Mouse (Mus musculus): Measurements from ENCODE around the gene Smarca4.
"Not testable (repeated sequence)": the region's sequence is repeated elsewhere in the genome, so short reads cannot be mapped to it uniquely, and the experiment has no call there.

Gene Smarca4

DNA sequence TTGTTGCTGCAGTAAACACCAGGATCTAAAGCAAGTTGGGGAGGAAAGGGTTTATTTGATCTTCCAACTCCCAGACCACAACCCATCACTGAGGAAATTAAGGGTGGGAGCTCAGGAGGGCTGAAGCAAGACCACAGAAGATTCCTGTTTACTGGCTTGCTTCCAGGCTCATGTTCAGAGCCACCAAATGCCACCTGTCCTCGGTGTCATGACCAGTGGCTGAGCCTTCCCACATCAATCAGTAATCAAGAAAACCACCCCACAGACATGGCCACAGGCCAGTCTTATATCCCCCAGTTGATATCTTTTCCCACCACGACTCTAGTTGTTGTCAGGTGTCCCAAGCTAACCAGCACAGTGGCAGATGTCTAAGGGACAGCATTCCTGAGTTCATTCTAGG is 37.3 kb downstream of the Smarca4 start:
- DNase-seq (ENCODE audit: low read depth, low spot score), result no peak

DNA sequence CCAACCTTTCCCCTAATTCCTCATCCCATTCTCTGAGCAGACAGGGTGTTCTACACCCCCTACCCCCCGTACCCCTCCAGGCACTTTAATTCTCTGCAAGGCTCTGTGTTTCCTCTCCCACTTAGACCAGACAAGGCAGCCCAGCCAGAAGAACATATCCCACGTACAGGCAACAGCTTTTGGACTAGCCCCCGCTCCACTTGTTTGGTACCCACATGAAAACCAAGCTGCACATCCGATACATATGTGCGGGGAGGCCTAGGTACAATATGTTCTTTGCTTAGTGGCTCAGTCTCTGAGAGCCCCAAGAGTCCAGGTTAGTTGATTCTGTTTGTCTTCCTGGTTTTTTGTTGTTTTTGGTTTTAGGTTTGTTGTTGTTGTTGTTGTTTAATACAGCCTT is 46.1 kb downstream of the Smarca4 start:
- DNase-seq (ENCODE audit: low read depth, low spot score), result no peak

DNA sequence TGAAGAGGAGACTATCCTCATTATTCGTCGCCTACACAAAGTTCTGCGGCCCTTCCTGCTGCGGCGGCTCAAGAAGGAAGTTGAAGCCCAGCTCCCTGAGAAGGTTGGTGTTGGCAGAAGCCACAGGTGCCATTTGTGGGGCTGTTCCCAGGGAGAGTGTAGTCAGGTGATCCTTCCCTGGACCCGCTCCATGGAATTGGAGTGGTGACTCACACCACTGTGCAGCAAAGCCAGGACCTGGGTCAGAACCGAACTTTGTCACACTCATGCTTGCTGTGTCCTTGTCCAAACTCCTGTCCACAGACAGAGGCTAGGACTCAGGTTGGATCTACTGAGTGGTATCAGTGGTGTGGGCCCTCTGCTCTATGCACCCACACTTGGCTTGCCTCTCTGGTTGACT is 53.0 kb downstream of the Smarca4 start:
- DNase-seq (ENCODE audit: low read depth, low spot score), result no peak

DNA sequence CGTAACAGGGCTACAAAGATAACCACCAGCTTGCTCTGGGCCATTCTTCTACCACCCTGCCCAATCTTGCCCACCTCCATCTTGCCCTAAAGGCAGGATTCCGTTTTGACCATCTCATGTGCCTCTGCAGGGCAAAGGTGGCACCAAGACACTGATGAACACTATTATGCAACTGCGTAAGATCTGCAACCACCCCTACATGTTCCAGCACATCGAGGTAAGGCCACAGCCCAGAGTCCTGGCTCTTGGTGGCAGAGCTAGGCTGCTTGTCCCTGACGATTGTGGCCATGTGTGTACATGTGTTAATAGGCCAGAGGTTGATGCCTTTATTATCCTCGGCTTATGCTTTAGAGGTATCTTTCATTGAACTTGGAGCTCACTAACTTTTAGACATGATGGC is 54.4 kb downstream of the Smarca4 start:
- DNase-seq (ENCODE audit: low read depth, low spot score), result no peak

DNA sequence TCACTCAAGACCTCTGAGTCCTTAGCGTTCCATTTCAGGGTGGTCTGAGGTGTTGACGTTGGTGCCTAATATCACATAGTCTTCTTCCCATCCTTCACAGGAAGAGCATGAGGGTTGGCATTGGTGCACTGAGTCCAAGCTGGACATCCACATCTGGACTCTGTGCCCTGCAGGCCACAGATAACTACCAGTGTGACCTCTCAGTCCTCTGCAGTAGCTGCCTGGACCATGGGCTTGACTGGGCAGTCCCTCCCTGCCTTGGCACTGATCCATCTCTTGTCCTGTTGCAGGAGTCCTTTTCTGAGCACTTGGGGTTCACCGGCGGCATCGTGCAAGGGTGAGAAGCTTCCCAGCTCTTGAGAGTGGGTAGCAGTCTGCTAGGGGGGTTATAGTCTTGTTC is 55.8 kb downstream of the Smarca4 start:
- no peak for DNase-seq (ENCODE audit: low read depth, low spot score)

DNA sequence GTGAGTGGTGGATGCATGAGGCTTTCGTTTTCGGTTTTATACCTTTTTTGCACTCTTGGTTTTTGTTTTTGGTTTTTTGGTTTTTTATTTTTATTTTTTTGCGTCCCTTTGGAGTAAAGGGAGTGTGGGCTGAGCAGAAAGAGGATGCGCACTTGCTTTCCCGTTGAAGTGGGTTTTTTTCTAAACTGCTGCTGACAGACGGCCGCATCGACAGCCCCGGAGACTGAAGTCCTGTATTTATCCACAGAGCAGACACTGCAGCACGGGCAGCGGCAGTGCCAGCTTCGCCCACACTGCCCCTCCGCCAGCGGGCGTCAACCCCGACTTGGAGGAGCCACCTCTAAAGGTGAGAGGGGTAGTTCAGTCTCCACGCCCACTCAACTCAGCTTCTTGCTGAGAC is 61.7 kb downstream of the Smarca4 start:
- DNase-seq (ENCODE audit: low read depth, low spot score), result no peak

DNA sequence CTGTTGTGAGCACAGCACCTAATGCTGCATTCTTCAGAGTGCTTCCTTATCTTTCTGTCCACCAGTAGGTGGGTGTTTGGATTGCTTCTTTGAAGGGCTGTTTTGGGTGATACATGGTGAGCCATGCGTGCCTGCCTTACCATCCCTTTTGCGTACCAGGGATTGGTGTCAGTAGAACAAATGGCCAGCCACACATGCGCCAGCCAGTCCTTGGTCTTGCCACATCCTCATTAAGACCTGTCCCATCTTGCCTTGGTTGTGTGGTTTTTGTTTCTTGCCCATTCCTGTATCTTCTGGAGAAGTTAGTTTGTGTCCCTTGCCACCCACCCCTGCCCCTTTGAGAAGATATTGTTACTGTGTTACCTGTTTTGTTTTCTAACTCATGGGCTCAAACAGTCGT is 64.5 kb downstream of the Smarca4 start:
- no peak for DNase-seq (ENCODE audit: low read depth, low spot score)

DNA sequence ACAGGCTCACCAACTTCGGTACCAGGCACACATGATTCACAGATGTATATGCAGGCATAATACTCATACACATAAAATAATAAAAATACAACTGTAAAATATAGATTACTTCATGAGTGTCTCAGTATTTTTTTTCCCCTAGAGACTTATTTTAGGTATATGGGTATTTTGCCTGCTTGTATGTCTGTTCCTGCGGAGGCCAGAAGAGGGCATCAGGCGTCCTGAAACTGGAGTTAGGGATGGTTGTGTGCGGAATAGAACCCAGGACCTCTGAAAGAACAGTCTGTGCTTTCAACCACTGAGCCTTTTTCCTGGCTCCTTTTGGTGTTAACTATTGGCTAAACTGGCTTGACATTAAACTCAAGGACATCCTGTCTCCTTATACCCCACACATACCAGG is 66.9 kb downstream of the Smarca4 start:
- DNase-seq (ENCODE audit: low read depth, low spot score), result no peak

DNA sequence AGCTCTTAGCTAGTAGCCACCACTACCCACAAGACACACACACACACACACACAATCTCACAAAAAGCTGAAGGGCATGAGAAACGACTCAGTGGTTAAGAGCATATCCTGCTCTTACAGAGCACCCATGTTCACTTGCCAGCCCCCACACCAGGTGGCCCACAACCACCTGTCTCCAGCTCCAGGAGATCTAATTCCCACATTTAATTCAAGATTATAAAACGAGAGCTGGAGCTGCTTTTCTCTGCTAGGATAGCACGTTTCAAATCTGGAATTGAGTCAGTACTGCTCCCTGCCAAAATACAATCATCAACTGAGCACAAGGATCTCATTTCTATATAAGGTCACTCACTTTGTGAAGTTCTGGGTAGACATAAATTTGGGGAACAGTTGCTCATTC is 67.9 kb downstream of the Smarca4 start:
- DNase-seq (ENCODE audit: low read depth, low spot score), result no peak

DNA sequence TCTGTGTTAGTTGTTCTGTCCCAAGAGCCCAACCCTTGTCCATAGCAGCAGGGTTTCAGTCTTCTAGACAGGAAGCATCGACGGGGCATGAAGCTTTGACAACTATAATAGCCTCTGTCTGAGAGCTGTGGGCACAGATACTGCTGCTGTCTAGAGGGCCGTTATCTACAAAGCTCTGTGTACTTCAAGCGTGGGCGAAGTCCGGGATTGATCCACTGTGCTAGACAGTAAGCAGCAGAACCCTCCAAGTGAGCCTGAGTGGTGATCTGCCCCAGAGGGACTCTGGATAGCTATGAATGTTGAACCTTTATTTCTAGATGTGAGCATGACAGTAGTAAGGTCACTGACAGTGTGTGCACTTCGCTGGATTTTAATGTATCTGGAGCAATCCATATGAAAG is 72.6 kb downstream of the Smarca4 start:
- no peak for DNase-seq (ENCODE audit: low read depth, low spot score)

DNA sequence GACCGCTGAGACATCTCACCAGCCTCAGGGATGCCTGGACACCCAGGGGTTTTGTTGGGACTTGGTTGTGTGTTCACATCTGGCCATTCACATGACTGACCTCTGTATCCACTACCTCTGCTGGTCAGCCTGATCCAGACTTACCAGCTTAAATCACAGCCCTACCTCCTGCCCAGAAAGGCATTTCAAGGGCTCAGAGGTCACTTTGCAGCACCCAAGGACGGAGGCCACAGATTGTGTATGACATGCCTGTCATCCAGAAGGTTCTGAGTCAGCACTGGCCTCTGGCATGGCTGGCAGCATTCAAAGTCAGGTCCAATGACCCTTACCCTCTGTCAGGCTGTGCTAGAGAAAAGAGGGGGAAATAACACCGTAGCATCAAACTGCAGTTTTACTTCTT is 74.1 kb downstream of the Smarca4 start:
- DNase-seq (ENCODE audit: low read depth, low spot score), result no peak

DNA sequence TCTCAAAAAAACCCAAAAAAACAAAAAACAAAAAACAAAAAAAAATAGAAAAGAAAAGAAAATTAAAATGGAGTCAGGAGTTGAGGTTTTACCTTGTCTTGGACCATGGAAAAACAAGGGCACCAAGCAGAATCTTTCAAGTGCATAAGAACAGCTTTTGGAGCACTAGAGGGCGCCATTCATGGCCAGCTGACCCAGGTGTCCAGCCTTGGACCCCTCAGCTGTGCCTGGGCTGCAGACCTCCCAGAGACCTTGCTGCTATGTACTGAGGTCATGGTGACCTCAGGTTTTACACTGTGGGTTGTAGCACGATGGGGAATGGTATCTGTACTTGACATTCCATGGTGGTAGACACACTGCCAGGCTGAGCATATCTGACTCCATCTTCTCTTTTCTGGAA is 75.9 kb downstream of the Smarca4 start:
- DNase-seq (ENCODE audit: low read depth, low spot score), result no peak

DNA sequence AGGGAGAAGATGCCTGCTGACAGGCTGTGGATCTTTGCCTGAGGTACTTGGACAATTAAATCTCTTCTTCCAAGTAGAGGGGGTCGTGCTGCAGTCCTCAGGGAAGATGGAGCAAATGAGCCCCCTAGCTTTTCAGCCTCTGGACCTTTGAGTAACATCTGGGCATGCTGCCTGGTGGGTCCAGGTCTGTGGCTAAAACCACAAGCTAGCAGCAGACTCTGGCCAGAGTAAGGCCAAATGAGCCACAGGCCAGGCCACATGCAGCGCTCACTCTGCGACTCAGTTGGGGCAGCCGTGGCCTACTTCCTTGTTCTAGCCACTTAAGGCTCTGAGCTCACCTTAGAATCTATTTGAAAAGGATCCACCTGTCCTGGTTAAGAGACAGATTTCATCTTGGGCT is 76.5 kb downstream of the Smarca4 start:
- no peak for DNase-seq (ENCODE audit: low read depth, low spot score)

DNA sequence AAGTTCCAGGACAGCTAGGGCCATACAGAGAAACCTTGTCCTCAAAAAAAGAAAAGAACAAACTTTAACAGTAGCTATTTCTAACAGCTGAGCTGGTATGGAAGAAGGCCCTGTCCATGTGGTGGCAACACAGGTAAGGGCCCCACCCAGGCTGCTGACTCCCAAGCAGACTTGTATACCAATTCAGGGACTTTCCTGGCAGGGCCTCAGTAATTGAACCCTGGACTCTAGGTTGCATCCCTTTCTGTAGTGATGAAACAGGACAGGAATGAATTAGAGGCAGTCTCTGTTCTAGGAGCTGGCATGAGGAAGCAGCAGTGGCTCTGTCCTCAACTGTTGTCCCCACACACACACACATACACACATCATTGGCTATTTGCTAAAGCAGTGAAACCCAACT is 78.1 kb downstream of the Smarca4 start:
- DNase-seq (ENCODE audit: low read depth, low spot score), result no peak

DNA sequence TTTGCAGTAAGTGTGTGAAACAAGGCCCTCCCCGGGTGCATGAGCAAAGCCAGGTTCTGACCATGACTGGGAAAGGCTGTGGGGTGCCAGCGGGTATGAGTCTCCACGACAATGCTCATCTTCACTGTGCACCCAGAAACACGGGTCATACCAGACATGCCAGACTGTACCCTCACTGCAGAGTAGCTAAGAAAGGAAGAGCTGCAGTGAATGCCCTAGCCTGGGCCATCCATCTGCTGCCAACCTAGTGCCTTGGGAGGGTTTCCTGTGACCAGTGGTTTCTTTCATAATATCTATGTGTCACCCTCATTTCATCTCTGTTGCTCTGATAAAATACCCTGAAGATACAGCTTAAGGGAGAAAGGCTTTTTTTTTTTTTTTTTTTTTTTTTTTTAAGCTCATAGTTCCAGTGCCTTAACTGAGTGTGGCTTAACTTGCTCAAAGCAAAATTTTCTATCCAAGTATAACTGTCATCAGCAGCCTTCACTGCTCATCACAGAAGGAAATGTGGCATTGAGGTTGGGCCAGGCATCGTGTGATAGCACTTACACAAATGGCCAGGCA is 79.3 kb downstream of the Smarca4 start:
- no peak for DNase-seq (ENCODE audit: low read depth, low spot score)

DNA sequence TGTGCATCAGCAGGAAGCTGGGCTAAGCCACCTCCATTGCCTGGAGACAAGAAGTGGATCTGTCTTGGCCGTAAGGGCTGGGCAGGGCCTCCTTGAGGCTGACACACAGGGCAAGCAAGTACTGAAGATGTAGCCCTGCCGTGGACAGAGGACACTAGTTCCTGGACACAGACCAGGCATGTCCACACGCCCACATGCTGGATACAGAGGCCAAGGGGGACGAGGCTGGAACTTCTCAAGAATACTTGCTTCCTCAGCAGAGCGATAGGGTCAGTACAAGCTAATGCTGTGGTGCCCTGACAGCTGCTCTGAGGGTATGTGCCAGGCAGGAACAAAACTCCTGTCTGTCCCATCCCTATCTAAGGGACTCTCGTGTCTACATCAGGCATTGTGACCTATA is 81.2 kb downstream of the Smarca4 start:
- DNase-seq (ENCODE audit: low read depth, low spot score), result no peak

DNA sequence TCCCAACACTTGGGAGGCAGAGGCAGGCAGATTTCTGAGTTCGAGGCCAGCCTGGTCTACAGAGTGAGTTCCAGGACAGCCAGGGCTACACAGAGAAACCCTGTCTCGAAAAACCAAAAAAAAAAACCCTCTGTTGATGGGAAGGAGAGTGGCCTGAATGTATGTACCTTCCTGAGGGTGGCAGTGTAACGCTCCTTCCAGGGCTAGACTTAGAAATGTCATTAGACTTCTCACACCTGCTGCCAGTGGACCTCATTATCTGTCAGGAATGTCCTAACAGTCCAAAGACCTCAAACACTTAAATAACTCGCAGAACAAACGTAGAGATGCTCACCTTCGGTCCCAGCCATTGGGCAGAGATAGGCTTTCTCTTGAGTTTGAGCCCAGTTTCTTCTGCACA is 83.3 kb downstream of the Smarca4 start:
- not testable (repeated sequence) for DNase-seq (ENCODE audit: low read depth, low spot score)

DNA sequence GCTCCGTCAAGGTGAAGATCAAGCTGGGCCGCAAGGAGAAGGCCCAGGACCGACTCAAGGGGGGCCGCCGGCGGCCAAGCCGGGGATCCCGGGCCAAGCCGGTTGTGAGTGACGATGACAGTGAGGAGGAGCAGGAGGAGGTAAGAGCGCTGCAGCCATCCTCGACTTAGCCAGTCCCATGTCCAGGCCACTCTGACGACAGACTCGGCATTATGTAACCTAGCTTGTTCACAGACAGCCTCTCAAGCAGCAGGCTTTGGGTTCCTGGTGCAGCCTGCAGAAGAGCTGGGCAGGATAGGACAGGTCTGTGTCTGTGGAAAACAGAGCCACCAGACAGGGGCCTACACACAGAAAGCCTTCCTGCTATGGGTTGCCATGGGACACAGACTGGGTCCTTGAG is 85.1 kb downstream of the Smarca4 start:
- no peak for DNase-seq (ENCODE audit: low read depth, low spot score)

DNA sequence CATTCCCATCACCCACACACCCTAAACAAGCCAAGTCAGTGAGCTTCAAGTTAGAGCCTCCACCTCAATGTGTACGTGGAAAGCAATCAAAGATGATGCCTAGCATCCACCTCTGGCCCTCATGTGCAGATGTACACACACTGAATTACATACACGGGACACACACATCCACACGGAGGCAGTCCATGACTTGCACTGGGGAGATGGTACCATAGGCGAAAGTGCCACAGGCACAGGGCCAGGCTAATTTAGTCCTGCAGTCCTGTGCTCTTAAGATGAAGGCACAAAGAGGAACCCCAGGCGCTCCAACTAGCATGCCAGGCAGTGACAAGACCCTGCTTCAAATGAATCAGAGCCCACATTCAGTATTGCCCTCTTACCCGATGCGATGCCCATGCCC is 87.5 kb downstream of the Smarca4 start:
- no peak for DNase-seq (ENCODE audit: low read depth, low spot score)

DNA sequence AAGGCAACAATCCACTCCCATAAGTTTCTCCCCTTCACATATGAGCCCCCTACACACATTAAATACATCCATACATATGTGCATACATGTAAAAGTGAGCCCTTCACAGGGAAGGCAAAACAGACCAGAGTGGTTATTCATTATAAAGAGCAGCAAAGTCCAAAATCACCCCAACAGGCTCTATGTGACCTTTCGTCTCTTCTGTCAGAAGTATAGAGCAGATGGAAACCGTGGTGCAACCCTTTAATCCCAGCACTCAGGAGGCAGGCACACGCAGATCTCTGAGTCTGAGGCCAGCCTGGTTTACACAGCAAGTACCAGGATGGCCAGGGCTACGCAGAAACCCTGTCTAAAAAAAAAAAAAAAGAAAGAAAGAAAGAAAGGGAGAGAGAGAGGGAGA is 90.1 kb downstream of the Smarca4 start:
- no peak for DNase-seq (ENCODE audit: low read depth, low spot score)

DNA sequence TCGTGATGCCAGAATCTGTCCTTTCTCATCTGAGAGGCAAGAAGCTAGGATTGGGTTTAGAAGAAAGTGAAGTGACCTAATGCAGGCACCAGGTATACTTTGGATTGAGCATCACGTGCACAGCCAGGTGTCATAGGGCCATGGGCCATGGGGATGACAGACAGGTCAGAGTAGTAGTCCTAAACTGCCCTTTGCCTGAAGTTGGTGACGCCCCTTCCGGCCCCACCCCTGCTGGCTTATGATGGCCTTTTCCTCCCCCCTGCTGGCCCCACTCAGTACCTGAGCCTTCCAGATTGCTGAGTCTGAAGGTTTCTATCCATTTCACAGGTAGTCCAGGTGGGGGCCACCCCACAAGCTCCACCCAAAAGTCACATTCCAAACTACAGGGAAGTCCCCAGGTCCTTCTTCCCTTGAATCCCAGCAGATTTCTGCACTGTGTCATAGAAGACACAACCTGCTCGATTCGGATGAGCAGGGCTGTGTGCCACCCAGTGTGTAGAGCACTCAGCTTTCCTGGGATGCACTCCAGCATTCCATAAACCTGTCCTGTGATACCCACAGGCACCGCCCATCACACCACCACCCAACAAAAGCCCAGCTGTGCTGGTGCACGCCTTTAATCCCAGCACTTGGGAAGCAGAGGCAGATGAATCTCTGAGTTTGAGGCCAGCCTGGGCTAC is 90.8 kb downstream of the Smarca4 start:
- DNase-seq (ENCODE audit: low read depth, low spot score), result no peak

DNA sequence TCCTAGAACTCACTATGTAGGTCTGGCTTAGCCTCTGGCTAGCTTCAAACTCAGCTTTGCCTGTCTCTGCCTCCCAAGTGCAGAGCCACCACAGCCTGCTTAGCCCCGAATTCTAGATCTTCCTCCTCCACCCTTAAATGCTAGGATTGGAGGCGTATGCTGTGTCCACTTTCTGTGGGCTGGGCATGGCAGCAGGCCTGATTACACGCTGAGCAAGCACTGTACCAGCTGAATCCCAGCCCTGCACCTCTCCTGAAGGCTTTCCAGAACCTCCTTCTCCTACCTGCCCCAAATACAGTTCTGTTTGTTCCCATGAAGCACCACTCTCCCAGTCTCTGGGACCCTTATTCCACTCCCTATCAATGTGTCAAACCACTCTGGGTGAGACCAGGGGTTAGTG is 93.4 kb downstream of the Smarca4 start:
- no peak for DNase-seq (ENCODE audit: low read depth, low spot score)

DNA sequence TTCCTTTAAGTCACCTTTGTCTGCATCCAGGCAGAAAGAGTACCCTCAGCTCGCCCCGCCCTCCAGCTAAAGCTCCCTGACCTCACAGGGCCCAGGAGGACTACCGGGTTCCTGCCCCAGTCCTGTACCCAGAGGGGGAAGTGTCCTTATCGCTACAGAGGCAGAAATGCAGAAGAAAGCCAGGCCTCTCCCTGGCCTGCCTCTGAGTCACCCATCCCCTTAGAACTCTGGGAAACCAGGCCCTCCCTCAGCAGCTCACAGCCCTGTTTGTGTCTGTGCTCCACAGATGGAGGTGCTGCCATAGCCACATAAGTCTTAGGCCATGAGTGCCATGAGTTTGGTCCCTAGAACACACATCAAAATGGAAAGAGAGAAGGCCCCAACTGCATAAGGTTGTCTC is 99.3 kb downstream of the Smarca4 start:
- DNase-seq (ENCODE audit: low read depth, low spot score), result no peak

DNA sequence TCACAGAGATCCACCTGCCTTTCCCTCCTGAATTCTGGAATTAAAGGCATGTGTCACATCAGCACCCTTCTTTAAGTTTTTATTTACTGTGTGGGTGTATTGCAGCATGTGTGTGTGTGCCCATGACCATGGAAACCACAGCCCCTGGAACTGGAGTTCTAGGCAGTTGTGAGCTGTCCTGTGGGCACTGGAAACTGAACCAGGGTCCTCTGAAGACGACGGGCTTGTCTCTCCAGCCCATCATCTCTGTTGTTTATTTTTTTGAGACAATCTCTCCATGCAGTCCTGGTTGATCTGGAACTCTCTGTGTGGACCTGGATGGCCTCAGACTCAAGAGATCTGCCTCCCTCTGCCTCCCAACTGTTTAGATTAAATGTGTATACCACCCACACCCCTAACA is 101.0 kb downstream of the Smarca4 start:
- DNase-seq (ENCODE audit: low read depth, low spot score), result no peak
